Mouse (Mus musculus) T-cell, adult 66 days (primary cell): ENCODE data around the gene Cdhr1. TPM values are rescaled to one million over a fixed set of nuclear protein-coding genes. Genes with fewer than 3 reads are reported as not detected.

Experiments used
- total RNA-seq, 2 experiments: library from RNA; stranded (reverse); gene quantifications; 3 replicates in 1 of 2; 4 replicates in 1 of 2; pipeline ENCODE4 v1.2.4; 2023

Cdhr1 gene
- total RNA-seq = under 1 TPM; 0.20 to 0.27 TPM

DNA sequence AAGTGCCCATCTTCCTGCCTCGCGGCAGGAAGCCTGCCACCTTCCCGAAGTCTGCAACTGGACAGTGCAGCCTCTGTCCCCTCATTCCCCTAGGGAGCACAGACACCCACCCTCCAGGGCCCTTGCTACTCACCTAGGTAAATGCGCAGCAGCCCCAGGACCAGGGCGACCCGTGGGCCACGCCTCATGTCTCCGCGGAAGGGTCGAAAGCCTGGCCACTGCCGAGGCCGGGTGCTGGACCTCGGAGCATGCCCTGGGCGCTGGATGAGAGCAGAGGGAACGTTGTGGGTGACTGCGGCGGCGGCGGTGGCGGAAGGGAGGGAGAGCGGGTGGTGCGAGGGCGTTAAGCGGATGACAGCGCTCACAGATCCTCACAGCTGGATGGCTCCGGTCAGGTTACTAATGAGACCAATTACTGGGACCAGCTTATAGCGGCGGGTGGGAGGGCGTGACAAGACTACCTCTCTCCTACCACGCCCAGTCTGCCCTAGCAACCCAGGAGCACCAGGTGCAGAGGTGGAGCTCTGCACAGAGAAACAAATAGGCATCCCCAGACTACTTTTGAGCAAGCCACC, at the start of gene Cdhr1:
Gene Cdhr1 (minus strand): TSS at position 392 of the 575 bp plus-strand sequence.

DNA sequence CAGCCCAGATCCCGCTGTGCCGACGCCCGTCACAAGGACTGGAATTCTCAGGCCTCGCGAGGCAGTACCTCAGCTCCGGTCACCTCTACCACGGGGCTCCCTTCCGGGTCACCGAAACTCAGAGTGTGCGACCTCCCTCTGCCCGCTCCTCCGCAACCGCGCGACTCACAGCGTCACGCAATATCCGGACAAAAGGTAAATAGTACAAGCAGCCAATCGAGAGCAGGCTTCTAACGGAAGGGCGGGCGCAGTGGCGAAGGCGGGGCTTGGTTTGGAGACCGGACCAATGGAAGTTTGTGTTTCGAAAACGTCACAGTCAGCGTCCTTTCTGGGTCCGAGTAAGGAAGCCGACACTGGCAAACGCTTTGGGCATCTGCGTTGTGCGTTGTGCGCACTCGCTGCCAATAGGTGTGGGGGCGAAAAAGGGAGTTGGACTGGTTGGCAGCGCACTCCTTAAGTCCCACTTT, 37.0 kb upstream of the Cdhr1 start, which contains the start of gene Ghitm:
Gene Ghitm (minus strand): TSS at position 146 of the 467 bp plus-strand sequence.

DNA sequence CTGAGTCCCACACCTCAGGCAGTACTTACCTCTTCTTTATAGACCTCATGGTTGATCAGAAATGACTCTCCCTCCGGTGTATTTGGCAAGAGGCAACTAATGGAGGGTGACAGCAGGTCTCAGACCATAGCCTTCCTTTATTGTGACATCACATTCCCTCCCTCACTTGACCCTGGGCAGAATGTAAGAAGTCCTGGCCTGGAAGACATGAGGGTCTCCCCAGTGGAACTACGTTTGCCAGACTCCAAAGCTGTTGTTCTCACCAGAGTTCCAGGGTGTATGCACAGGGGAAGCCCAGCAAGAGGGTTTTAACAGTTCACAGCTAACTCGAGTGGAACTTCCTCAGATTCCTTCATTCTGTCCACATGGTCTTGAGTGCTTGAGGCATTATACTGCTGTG, 15.8 kb upstream of the Cdhr1 start, which contains the start of gene 2610528A11Rik:
Gene 2610528A11Rik (minus strand): TSS at position 101 of the 400 bp plus-strand sequence.

DNA sequence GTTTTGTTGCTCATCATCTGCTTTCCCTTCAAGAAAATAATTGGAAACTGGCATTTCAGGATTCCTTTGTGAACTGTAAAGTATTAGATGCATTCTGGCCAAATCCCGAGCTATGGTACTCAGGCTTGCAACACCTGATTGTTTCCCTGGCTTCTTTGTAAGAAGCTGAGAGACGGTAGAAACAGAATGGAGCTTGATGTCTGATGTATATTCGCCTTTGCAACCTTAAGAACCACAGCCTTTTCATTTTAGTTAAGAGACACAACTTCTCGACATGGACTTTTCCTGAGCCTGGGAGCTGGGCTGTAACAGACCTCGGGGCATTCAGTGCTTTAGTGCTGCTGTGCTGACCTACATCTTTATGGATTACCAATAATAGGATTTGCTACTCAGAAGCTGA, 30.5 kb downstream of the Cdhr1 start, which contains the start of gene Lrit2:
Gene Lrit2 (plus strand): TSS at position 301 of the 400 bp plus-strand sequence.

DNA sequence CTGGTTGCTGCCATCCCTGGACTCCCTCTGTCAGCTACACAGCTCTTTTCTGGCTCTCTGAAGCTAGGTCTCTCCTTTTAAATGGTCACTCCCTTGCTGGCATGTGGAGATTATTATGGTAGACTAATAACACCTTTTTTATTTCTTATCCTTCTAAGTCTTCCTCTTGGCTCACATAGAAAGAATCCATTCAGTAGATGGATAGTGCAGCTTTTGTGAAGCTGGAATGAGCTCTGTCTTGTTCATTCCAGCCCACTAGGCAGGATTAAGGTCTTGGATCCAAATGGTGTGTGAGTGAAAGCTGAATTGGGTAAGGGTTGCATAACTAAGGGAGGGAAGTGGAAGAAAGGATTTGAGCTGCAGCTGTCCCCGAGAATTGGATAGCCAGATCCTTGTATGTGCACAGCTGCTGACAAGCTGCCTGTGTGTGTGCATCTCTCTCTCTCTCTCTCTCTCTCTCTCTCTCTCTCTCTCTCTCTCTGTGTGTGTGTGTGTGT, 49.2 kb downstream of the Cdhr1 start, which contains the start of gene Rgr:
Gene Rgr (minus strand): TSS at position 51 of the 497 bp plus-strand sequence.

Other genes with a start within 250 kb of the Cdhr1 start
- 10 to 100 TPM; 38.4 to 39.1 TPM for gene Ccser2, start 129.6 kb downstream of the Cdhr1 start, total RNA-seq
- gene Rgr, start 49.4 kb downstream of the Cdhr1 start, total RNA-seq = not detected
- not detected for gene Lrit1, start 43.5 kb downstream of the Cdhr1 start, total RNA-seq
- not detected for gene Lrit2, start 30.4 kb downstream of the Cdhr1 start, total RNA-seq
- 1 to 10 TPM in 1 of 2 experiments, not detected in 1; 1.1 TPM for gene 2610528A11Rik, start 15.7 kb upstream of the Cdhr1 start, total RNA-seq
- 100 to 1,000 TPM; 170 to 184 TPM for gene Ghitm, start 36.9 kb upstream of the Cdhr1 start, total RNA-seq